Mouse (Mus musculus) stomach, embryonic 14.5 days (tissue): ENCODE data around the gene Olfr444. TPM values are rescaled to one million over a fixed set of nuclear protein-coding genes. Genes with fewer than 3 reads are reported as not detected.

ENCODE experiments used
- ATAC-seq: fragments of 200-750 bp; cut with Nextera tagmentation; 2 replicates; pipeline ENCODE4 v1.8.0; 2017; ENCODE audit warnings: low read depth, moderate TSS enrichment; ENCODE audit not compliant: insufficient number of reproducible peaks, insufficient read depth, low FRiP score
- H3K27ac ChIP-seq: fragments of 300-500 bp; sonication (generic); 2 replicates; pipeline ENCODE4 v1.5.1; 2014; ENCODE audit warnings: mild to moderate bottlenecking, low read length, moderate library complexity, mixed read lengths
- H3K27me3 ChIP-seq: fragments of 300-500 bp; sonication (generic); 2 replicates; pipeline ENCODE4 v1.6.1; 2014; ENCODE audit warnings: low read length, control low read depth, mixed read lengths; ENCODE audit not compliant: control insufficient read depth, insufficient read depth
- H3K36me3 ChIP-seq: fragments of 300-500 bp; sonication (generic); 2 replicates; pipeline ENCODE4 v1.6.1; 2014; ENCODE audit warnings: mild to moderate bottlenecking, control low read depth, low read length, moderate library complexity, mixed read lengths; ENCODE audit not compliant: control insufficient read depth, insufficient read depth
- H3K4me1 ChIP-seq: fragments of 300-500 bp; sonication (generic); 2 replicates; pipeline ENCODE4 v1.6.1; 2014; ENCODE audit warnings: low read length, control low read depth, mixed read lengths; ENCODE audit not compliant: control insufficient read depth, insufficient read depth
- H3K4me2 ChIP-seq: fragments of 300-500 bp; sonication (generic); replicated peaks from 2 replicates; pipeline ENCODE4 v1.6.1; 2014; ENCODE audit warnings: low read depth, low read length, control low read depth
- H3K4me3 ChIP-seq: fragments of 300-500 bp; sonication (generic); 2 replicates; pipeline ENCODE4 v1.5.1; 2014; ENCODE audit warnings: low read depth, low read length, control low read depth
- H3K9ac ChIP-seq: fragments of 300-500 bp; sonication (generic); replicated peaks from 2 replicates; pipeline ENCODE4 v1.6.1; 2014; ENCODE audit warnings: low read depth, mild to moderate bottlenecking, control low read depth, low read length, moderate library complexity, mixed read lengths
- H3K9me3 ChIP-seq: fragments of 300-500 bp; sonication (generic); 2 replicates; pipeline ENCODE4 v1.6.1; 2016; ENCODE audit warnings: low read depth, low read length, control low read depth; ENCODE audit not compliant: control insufficient read depth
- WGBS: fragments of 180-500 bp; shearing (Covaris S2); extraction: QIAGEN DNeasy Blood & Tissue Kit; methylation state at CpG from one replicate; pipeline ENCODE4 v1.1.7; 2014; 5-methylcytosine and 5-hydroxymethylcytosine counted together
- polyA plus RNA-seq: library from polyadenylated mRNA; unstranded; fragments of >200 nt; fragmentation: Nextera tagmentation; extraction: Ambion mirVana; gene quantifications from 2 replicates; pipeline ENCODE4 v1.2.1, GENCODE M21; 2014

Olfr444 gene
- polyA plus RNA-seq, result not detected in 2 replicates

GRCm38 (mm10) chr6:42948767-42949166, at the start of gene Olfr444:
Gene Olfr444, plus strand, starts transcription at chr6:42949067.
- no peak within 1 kb of the TSS for H3K27ac ChIP-seq
- H3K4me1 ChIP-seq, result no peaks in the 10 kb centered on the region
- H3K4me3 ChIP-seq, result no peak within 1 kb of the TSS
- no peak within 1 kb of the TSS for H3K4me2 ChIP-seq
- H3K9ac ChIP-seq, result no peak within 1 kb of the TSS
- H3K36me3 ChIP-seq, result no peaks in the 10 kb centered on the region
- no peaks in the 10 kb centered on the region for H3K27me3 ChIP-seq
- no peaks in the 10 kb centered on the region for H3K9me3 ChIP-seq
- 75% methylated on average over 1 of the region's 1 CpGs for WGBS
- no peak for ATAC-seq

GRCm38 (mm10) chr6:42900345-42900744, 48.5 kb upstream of the Olfr444 start:
- Histone ChIP-seq H3K9me3 (no peaks in the 10 kb centered on the region), H3K27me3 (no peaks in the 10 kb centered on the region), H3K27ac (no peak overlapping the region), H3K36me3 (no peaks in the 10 kb centered on the region), H3K4me1 (no peaks in the 10 kb centered on the region), H3K4me2 (no peak overlapping the region), H3K4me3 (no peak overlapping the region), H3K9ac (no peak overlapping the region)
- ATAC-seq, result no peak
- WGBS, result 13% methylated on average over 1 of the region's 1 CpGs

- H3K27ac ChIP-seq, result no peak within 1 kb of the TSS
- no peak within 1 kb of the TSS for H3K9ac ChIP-seq
- no peaks in the 10 kb centered on the region for H3K27me3 ChIP-seq
- no peaks in the 10 kb centered on the region for H3K9me3 ChIP-seq
- H3K4me1 ChIP-seq, result no peaks in the 10 kb centered on the region
- ATAC-seq, result no peak
- H3K4me3 ChIP-seq, result no peak within 1 kb of the TSS
- H3K36me3 ChIP-seq, result no peaks in the 10 kb centered on the region
- no peak within 1 kb of the TSS for H3K4me2 ChIP-seq
Observed at GRCm38 (mm10) chr6:42908578-42908977, 40.3 kb upstream of the Olfr444 start, which contains the start of gene Olfr447. Gene Olfr447, plus strand, starts transcription at chr6:42908878.

DNA sequence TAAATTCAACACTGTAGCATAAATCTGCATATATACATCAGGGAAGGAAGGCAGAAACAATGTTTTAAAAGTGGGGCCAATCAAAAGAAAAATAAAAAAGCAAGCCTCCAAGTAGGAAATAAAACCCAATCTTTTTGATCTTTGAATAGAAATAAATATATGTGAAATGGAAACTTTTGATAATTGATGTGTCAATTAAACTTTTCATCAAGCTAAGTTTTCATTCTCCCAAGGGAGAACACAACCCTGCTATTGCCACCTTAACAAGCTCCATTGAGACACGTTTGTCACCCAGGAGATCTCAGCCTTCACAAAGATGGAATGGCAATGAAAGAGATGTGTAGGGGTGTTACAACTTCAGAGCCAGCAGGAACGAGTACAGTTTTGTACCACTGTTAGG, 27.8 kb upstream of the Olfr444 start, which contains the start of gene Olfr446:
TSS of gene Olfr446 (plus strand) at position 301 of the 400 bp plus-strand sequence.
- no peak within 1 kb of the TSS for H3K4me3 ChIP-seq
- no peak within 1 kb of the TSS for H3K27ac ChIP-seq
- H3K9me3 ChIP-seq, result no peaks in the 10 kb centered on the region
- WGBS, result 63% methylated on average over 2 of the region's 2 CpGs
- no peaks in the 10 kb centered on the region for H3K36me3 ChIP-seq
- no peak for ATAC-seq
- no peak within 1 kb of the TSS for H3K4me2 ChIP-seq
- H3K9ac ChIP-seq, result no peak within 1 kb of the TSS
- no peaks in the 10 kb centered on the region for H3K4me1 ChIP-seq
- H3K27me3 ChIP-seq, result no peaks in the 10 kb centered on the region

DNA sequence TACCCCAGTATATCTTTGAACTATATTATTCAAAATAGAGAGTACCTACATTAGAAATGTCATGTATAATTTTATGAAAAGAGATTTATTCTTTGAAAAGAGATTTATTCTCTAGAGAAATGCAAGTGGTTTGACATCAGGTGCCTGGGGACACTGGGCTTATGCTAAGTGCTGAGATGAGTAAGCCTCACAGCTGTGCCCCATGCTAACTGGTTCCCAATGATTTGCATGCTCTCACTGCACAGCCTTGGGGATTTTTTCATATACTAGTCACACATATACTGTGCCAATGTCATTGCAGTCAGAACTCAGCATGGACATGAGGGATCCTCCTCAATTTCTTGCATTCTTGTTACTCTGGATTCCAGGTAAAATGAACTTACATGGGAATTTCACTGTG, 31.5 kb downstream of the Olfr444 start:
- Histone ChIP-seq H3K27me3 (no peaks in the 10 kb centered on the region), H3K4me3 (no peak overlapping the region), H3K36me3 (no peaks in the 10 kb centered on the region), H3K4me1 (no peaks in the 10 kb centered on the region), H3K9me3 (no peaks in the 10 kb centered on the region), H3K4me2 (no peak overlapping the region), H3K9ac (no peak overlapping the region), H3K27ac (no peak overlapping the region)
- no peak for ATAC-seq

Other genes with a start within 250 kb of the Olfr444 start
- 101 and 104 TPM in 2 replicates for gene Tcaf1, start 239.0 kb upstream of the Olfr444 start, polyA plus RNA-seq
- gene Olfr453, start 209.7 kb upstream of the Olfr444 start, polyA plus RNA-seq, result not detected in 2 replicates
- gene Olfr38, start 192.7 kb upstream of the Olfr444 start, polyA plus RNA-seq, result not detected in 2 replicates
- not detected in 2 replicates for gene Olfr452, start 164.0 kb upstream of the Olfr444 start, polyA plus RNA-seq
- gene Olfr450, start 137.1 kb upstream of the Olfr444 start, polyA plus RNA-seq, result not detected in 2 replicates
- not detected in 2 replicates for gene Olfr449, start 114.7 kb upstream of the Olfr444 start, polyA plus RNA-seq
- gene Olfr448, start 58.6 kb upstream of the Olfr444 start, polyA plus RNA-seq, result not detected in 2 replicates
- gene Olfr447, start 40.2 kb upstream of the Olfr444 start, polyA plus RNA-seq, result not detected in 2 replicates
- not detected in 2 replicates for gene Olfr446, start 27.7 kb upstream of the Olfr444 start, polyA plus RNA-seq
- gene Olfr441, start 157.3 kb downstream of the Olfr444 start, polyA plus RNA-seq, result not detected in 2 replicates
- gene Olfr237-ps1, start 197.5 kb downstream of the Olfr444 start, polyA plus RNA-seq, result not detected in 2 replicates
- gene Olfr437, start 214.2 kb downstream of the Olfr444 start, polyA plus RNA-seq, result not detected in 2 replicates
- gene Olfr13, start 223.1 kb downstream of the Olfr444 start, polyA plus RNA-seq, result not detected in 2 replicates
- not detected in 2 replicates for gene Olfr435, start 248.1 kb downstream of the Olfr444 start, polyA plus RNA-seq